25 mouse cellular contexts compared by ENCODE assay signal in genomic region chr5:87574174-87574573, GRCm38 (mm10). TPM values are rescaled to one million over a fixed set of nuclear protein-coding genes. Genes with fewer than 3 reads are reported as not detected.
"Had no signal": no experiment of that assay in that cellular context is flagged by ENCODE, and none has a peak within 500 bp of the region (broad histone marks: within the 10 kb centered on the region; RNA-seq: fewer than 3 reads in every experiment).

No protein-coding gene starts in this region.

- ATAC-seq: forebrain, embryonic 16.5 days; hindbrain, postnatal 0 days; intestine, embryonic 16.5 days; liver, postnatal 0 days had no signal

- H3K9me3 ChIP-seq: heart, embryonic 13.5 days; heart, embryonic 15.5 days; hindbrain, embryonic 13.5 days; hindbrain, embryonic 15.5 days; limb, embryonic 13.5 days; liver, embryonic 13.5 days; liver, embryonic 15.5 days had no signal

- H3K27ac ChIP-seq: heart, adult 2 months; heart, embryonic 13.5 days; heart, embryonic 15.5 days; hindbrain, embryonic 13.5 days; hindbrain, embryonic 15.5 days; hindbrain, postnatal 0 days; limb, embryonic 13.5 days; liver, embryonic 13.5 days; liver, embryonic 15.5 days had no signal

- DNase-seq: gastrocnemius, postnatal 14 days; gastrocnemius, postnatal 36 days; heart, adult 2 months; heart, postnatal 14 days; heart, postnatal 36 days; layer of hippocampus, adult 9-11 months; layer of hippocampus, postnatal 36 days; liver; liver, embryonic 13.5 days; liver, postnatal 0 days had no signal

- H3K4me3 ChIP-seq: heart, adult 2 months; heart, embryonic 13.5 days; heart, embryonic 15.5 days; hindbrain, embryonic 13.5 days; hindbrain, embryonic 15.5 days; limb, embryonic 13.5 days; liver, embryonic 13.5 days; liver, embryonic 15.5 days had no signal

- H3K4me2 ChIP-seq: heart, embryonic 11.5 days; heart, embryonic 13.5 days; heart, embryonic 15.5 days; hindbrain, embryonic 13.5 days; hindbrain, embryonic 15.5 days; liver, embryonic 11.5 days; liver, embryonic 13.5 days; liver, embryonic 15.5 days had no signal

- H3K36me3 ChIP-seq: heart, embryonic 13.5 days; heart, embryonic 15.5 days; hindbrain, embryonic 13.5 days; hindbrain, embryonic 15.5 days; limb, embryonic 13.5 days; liver, embryonic 13.5 days; liver, embryonic 15.5 days had no signal

- H3K4me1 ChIP-seq: heart, embryonic 13.5 days; heart, embryonic 15.5 days; hindbrain, embryonic 13.5 days; hindbrain, embryonic 15.5 days; liver, embryonic 13.5 days; liver, embryonic 15.5 days had no signal

- H3K27me3 ChIP-seq: heart, embryonic 13.5 days; heart, embryonic 15.5 days; hindbrain, embryonic 13.5 days; hindbrain, embryonic 15.5 days; limb, embryonic 13.5 days; liver, embryonic 13.5 days; liver, embryonic 15.5 days had no signal

- H3K9ac ChIP-seq: heart, embryonic 13.5 days; heart, embryonic 15.5 days; hindbrain, embryonic 13.5 days; hindbrain, embryonic 15.5 days; limb, embryonic 13.5 days; liver, embryonic 13.5 days; liver, embryonic 15.5 days; liver, postnatal 0 days had no signal

RNA-seq across cellular contexts. Expression of gene Sult1d1, which starts 5.3 kb away (rescaled TPM):
- polyA plus RNA-seq: forebrain, embryonic 16.5 days; heart, embryonic 11.5 days; heart, embryonic 13.5 days; heart, embryonic 15.5 days; heart, postnatal 0 days; hindbrain, embryonic 11.5 days; hindbrain, embryonic 13.5 days; hindbrain, embryonic 15.5 days; hindbrain, postnatal 0 days; limb, embryonic 13.5 days had no signal

RNA-seq across cellular contexts. Expression of gene Sult1e1, which starts 17.2 kb away (rescaled TPM):
- polyA plus RNA-seq: forebrain, embryonic 16.5 days; heart, adult 2 months; heart, embryonic 11.5 days; heart, embryonic 13.5 days; heart, embryonic 15.5 days; heart, postnatal 0 days; hindbrain, embryonic 11.5 days; hindbrain, embryonic 13.5 days; hindbrain, embryonic 15.5 days; hindbrain, postnatal 0 days; intestine, embryonic 14.5 days; intestine, embryonic 16.5 days; large intestine, adult 2 months; liver, embryonic 11.5 days; liver, embryonic 13.5 days; liver, embryonic 15.5 days had no signal

RNA-seq across cellular contexts. Expression of gene Sult1b1, which starts 36.2 kb away (rescaled TPM):
- polyA plus RNA-seq: forebrain, embryonic 16.5 days; heart, embryonic 11.5 days; heart, embryonic 13.5 days; heart, embryonic 15.5 days; heart, postnatal 0 days; hindbrain, embryonic 13.5 days; hindbrain, embryonic 15.5 days; hindbrain, postnatal 0 days; limb, embryonic 13.5 days had no signal
